Mouse (Mus musculus) neural tube, embryonic 11.5 days (tissue): ENCODE measurements around the gene Thrap3. TPM values are rescaled to one million over a fixed set of nuclear protein-coding genes. Genes with fewer than 3 reads are reported as not detected.

Source experiments
- ATAC-seq: fragments of 200-750 bp; cut with Nextera tagmentation; 2 replicates; pipeline ENCODE4 v1.8.0; 2017; ENCODE audit warnings: moderate number of reproducible peaks, mild to moderate bottlenecking, moderate TSS enrichment, moderate library complexity; ENCODE audit not compliant: insufficient read depth, low FRiP score, low TSS enrichment
- DNase-seq: peaks from one replicate; pipeline ENCODE4 v3.0.0-alpha.2; 2015; ENCODE audit warnings: low spot score
- H3K27ac ChIP-seq: fragments of 300-500 bp; sonication (generic); 2 replicates; pipeline ENCODE4 v1.5.1; 2014; ENCODE audit warnings: low read depth, mild to moderate bottlenecking, low read length
- H3K27me3 ChIP-seq: fragments of 300-500 bp; sonication (generic); 2 replicates; pipeline ENCODE4 v1.6.1; 2014; ENCODE audit warnings: mild to moderate bottlenecking, low read length, mixed read lengths; ENCODE audit not compliant: control insufficient read depth, insufficient read depth
- H3K36me3 ChIP-seq: fragments of 300-500 bp; sonication (generic); 2 replicates; pipeline ENCODE4 v1.6.1; 2014; ENCODE audit warnings: mild to moderate bottlenecking, low read length, moderate library complexity, mixed read lengths; ENCODE audit not compliant: control insufficient read depth, insufficient read depth
- H3K4me1 ChIP-seq: fragments of 300-500 bp; sonication (generic); 2 replicates; pipeline ENCODE4 v1.6.1; 2014; ENCODE audit warnings: low read length, mixed read lengths; ENCODE audit not compliant: control insufficient read depth, insufficient read depth
- H3K4me2 ChIP-seq: fragments of 300-500 bp; sonication (generic); 2 replicates; pipeline ENCODE4 v1.6.1; 2014; ENCODE audit warnings: low read depth, mild to moderate bottlenecking, moderate library complexity
- H3K4me3 ChIP-seq: fragments of 300-500 bp; sonication (generic); 2 replicates; pipeline ENCODE4 v1.5.1; 2014; ENCODE audit warnings: low read depth, low read length
- H3K9ac ChIP-seq: fragments of 300-500 bp; sonication (generic); 2 replicates; pipeline ENCODE4 v1.6.1; 2014; ENCODE audit warnings: mild to moderate bottlenecking, low read length
- H3K9me3 ChIP-seq: fragments of 300-500 bp; sonication (generic); 2 replicates; pipeline ENCODE4 v1.6.1; 2016; ENCODE audit warnings: low read length; ENCODE audit not compliant: control insufficient read depth
- WGBS: fragments of 180-500 bp; shearing (Covaris S2); extraction: QIAGEN DNeasy Blood & Tissue Kit; methylation state at CpG from one replicate; pipeline ENCODE4 v1.1.7; 2014; 5-methylcytosine and 5-hydroxymethylcytosine counted together
- polyA plus RNA-seq: library from polyadenylated mRNA; unstranded; fragments of >200 nt; fragmentation: Nextera tagmentation; extraction: Ambion mirVana; gene quantifications from 2 replicates; pipeline ENCODE4 v1.2.1, GENCODE M21; 2014

Gene Thrap3
- 197 and 217 TPM in 2 replicates for polyA plus RNA-seq

GRCm38 (mm10) chr4:126202303-126203181 lies at the start of gene Thrap3:
Gene Thrap3 (minus strand): TSS chr4:126202760.
- Histone ChIP-seq H3K9me3 (no peaks in the 10 kb centered on the region), H3K9ac (peak within 1 kb of the TSS; percentile 85), H3K27me3 (no peaks in the 10 kb centered on the region), H3K4me2 (peak within 1 kb of the TSS; percentile 50), H3K4me3 (peak within 1 kb of the TSS; percentile 69), H3K27ac (peak within 1 kb of the TSS; percentile 89), H3K36me3 (no peaks in the 10 kb centered on the region), H3K4me1 (peaks cover 12% of the 10 kb centered on the region; the same call in 1 of the 2 replicates)
- peak; percentile 98 for ATAC-seq
- under 1% methylated on average over 69 of the region's 75 CpGs for WGBS
- peak; percentile 100 for DNase-seq

DNA sequence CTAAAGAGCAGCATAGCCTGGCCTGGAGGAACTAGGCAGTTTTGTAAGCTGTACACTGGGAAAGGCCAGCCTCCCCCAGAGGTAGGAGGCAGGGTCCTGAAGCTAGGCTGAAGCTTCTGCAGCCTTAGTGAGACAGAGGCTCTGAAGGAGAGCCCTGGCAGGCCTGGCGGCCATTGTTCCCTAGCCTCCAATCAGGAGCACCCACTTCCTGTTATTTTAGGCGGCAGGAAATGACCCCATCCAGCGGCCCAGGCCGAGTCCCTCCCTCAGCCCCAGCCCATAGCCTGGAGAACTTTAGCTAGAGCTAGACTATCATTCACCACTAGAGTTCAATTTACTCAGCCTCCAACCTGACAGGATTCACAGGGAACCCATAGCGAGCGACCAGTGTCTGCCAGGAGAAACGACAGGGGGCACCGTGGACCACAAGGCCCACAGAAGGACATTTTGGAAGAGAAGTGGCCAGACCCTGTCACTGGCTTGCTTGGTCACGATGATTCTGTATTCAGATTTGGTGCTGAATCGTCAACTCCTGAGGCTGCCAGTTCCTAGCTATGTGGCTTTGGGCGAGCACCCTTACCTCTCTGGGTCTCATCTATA lies 49.2 kb upstream of the Thrap3 start:
- WGBS = 67% methylated on average over 11 of the region's 11 CpGs
- H3K4me1 ChIP-seq = peaks cover 46% of the 10 kb centered on the region
- H3K27me3 ChIP-seq = no peaks in the 10 kb centered on the region
- no peak for DNase-seq
- no peak overlapping the region for H3K27ac ChIP-seq
- H3K4me3 ChIP-seq = no peak overlapping the region
- peak overlapping the region; percentile 16; the same call in 1 of the 2 replicates for H3K4me2 ChIP-seq
- peaks cover 4% of the 10 kb centered on the region; the same call in 1 of the 2 replicates for H3K36me3 ChIP-seq
- no peak overlapping the region for H3K9ac ChIP-seq
- no peaks in the 10 kb centered on the region for H3K9me3 ChIP-seq
- ATAC-seq = no peak

DNA sequence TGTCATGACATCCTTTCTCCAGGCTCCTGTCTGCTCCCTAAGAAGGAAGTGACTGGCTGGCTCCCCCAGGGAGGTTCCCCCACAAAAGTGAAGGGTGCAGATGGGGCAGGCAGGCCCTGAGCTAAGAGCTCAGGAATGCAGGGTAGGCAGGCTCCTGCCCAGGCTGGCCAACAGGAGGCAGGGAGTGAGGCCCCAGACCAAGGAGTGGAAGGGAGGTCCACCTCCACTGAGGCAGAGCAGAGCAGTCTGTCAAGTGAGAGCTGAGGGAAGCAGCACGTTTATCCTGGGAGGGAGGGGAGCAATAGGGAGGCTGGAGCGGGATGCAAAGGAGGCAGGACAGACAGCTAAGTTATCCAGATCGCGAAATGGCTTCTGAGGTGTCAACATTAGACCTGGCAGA lies 48.1 kb upstream of the Thrap3 start:
- ATAC-seq = no peak
- Histone ChIP-seq H3K27me3 (no peaks in the 10 kb centered on the region), H3K4me1 (peaks cover 46% of the 10 kb centered on the region), H3K9ac (no peak overlapping the region), H3K36me3 (peaks cover 6% of the 10 kb centered on the region; the same call in 1 of the 2 replicates), H3K9me3 (no peaks in the 10 kb centered on the region), H3K4me3 (no peak overlapping the region), H3K27ac (no peak overlapping the region), H3K4me2 (no peak overlapping the region)
- DNase-seq = no peak
- 53% methylated on average over 4 of the region's 4 CpGs for WGBS

GRCm38 (mm10) chr4:126248261-126248868 lies 45.8 kb upstream of the Thrap3 start:
- H3K27me3 ChIP-seq = no peaks in the 10 kb centered on the region
- H3K36me3 ChIP-seq = peaks cover 6% of the 10 kb centered on the region; the same call in 1 of the 2 replicates
- no peak overlapping the region for H3K4me3 ChIP-seq
- DNase-seq (peak; percentile 47), ATAC-seq (no peak)
- peak overlapping the region; percentile 40; the same call in 1 of the 2 replicates for H3K27ac ChIP-seq
- no peak overlapping the region for H3K4me2 ChIP-seq
- no peak overlapping the region for H3K9ac ChIP-seq
- WGBS = 23% methylated on average over 11 of the region's 11 CpGs
- peaks cover 32% of the 10 kb centered on the region for H3K4me1 ChIP-seq
- H3K9me3 ChIP-seq = no peaks in the 10 kb centered on the region

GRCm38 (mm10) chr4:126246202-126246889 lies 43.8 kb upstream of the Thrap3 start:
- Histone ChIP-seq H3K4me1 (peaks cover 15% of the 10 kb centered on the region), H3K9ac (no peak overlapping the region), H3K4me3 (no peak overlapping the region), H3K36me3 (peaks cover 13% of the 10 kb centered on the region), H3K4me2 (no peak overlapping the region), H3K27me3 (no peaks in the 10 kb centered on the region), H3K9me3 (no peaks in the 10 kb centered on the region), H3K27ac (no peak overlapping the region)
- 87% methylated on average over 13 of the region's 13 CpGs for WGBS
- ATAC-seq (no peak), DNase-seq (no peak)

GRCm38 (mm10) chr4:126242510-126242909 lies 40.0 kb upstream of the Thrap3 start:
- no peak overlapping the region for H3K9ac ChIP-seq
- peaks cover 32% of the 10 kb centered on the region for H3K36me3 ChIP-seq
- no peaks in the 10 kb centered on the region for H3K9me3 ChIP-seq
- H3K27ac ChIP-seq = no peak overlapping the region
- ATAC-seq = no peak
- no peaks in the 10 kb centered on the region for H3K27me3 ChIP-seq
- no peaks in the 10 kb centered on the region for H3K4me1 ChIP-seq
- no peak for DNase-seq
- no peak overlapping the region for H3K4me3 ChIP-seq
- H3K4me2 ChIP-seq = no peak overlapping the region
- WGBS = 94% methylated on average over 6 of the region's 6 CpGs

GRCm38 (mm10) chr4:126241956-126242355 lies 39.4 kb upstream of the Thrap3 start:
- Histone ChIP-seq H3K4me3 (no peak overlapping the region), H3K27me3 (no peaks in the 10 kb centered on the region), H3K27ac (no peak overlapping the region), H3K4me2 (no peak overlapping the region), H3K4me1 (no peaks in the 10 kb centered on the region), H3K9me3 (no peaks in the 10 kb centered on the region), H3K36me3 (peaks cover 33% of the 10 kb centered on the region), H3K9ac (no peak overlapping the region)
- ATAC-seq (no peak), DNase-seq (no peak)
- 50% methylated on average over 9 of the region's 9 CpGs for WGBS

DNA sequence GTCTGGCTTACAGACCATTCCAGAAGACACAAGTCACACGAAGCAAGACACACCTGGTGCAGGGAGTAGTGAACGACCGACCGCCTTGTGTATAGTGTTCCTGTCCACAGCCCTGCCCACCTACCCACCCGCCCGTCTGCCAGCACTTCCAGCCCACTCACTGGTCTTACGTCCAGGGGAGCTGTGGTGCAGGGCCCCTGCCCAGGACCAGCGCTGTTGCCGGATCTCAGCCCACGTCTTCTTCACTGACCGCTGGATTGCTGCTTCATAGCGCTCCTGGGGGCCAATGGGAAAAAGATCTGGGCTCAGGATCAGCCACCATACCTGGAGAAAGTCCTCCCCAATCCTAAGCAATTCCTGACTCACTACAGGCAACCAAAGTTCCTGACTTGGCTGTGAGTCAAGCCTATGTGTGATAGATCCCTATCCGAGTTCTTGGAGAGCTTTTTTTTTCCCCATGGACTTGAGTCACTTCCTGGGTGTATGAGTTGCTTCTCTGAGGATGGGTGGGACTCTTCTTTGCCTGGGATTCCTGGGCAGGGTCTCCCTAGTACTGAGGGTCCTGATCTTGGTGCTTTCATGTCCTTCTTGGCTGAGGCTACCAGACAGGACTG lies 37.4 kb upstream of the Thrap3 start:
- ATAC-seq (no peak), DNase-seq (no peak)
- Histone ChIP-seq H3K36me3 (peaks cover 44% of the 10 kb centered on the region), H3K4me1 (no peaks in the 10 kb centered on the region), H3K27ac (no peak overlapping the region), H3K4me2 (no peak overlapping the region), H3K9ac (no peak overlapping the region), H3K4me3 (no peak overlapping the region), H3K9me3 (no peaks in the 10 kb centered on the region), H3K27me3 (no peaks in the 10 kb centered on the region)
- WGBS = 94% methylated on average over 13 of the region's 13 CpGs
